Mouse (Mus musculus): ENCODE results near the gene Ap2a1. TPM values are rescaled to one million over a fixed set of nuclear protein-coding genes. Genes with fewer than 3 reads are reported as not detected.

The Ap2a1 gene
- polyA plus RNA-seq (2014; fragmentation: Nextera tagmentation; extraction: Ambion mirVana) = 54.0 and 58.8 TPM in 2 replicates

GRCm38 (mm10) chr7:44929204-44930151 lies at the start of gene Ap2a1:
TSS of gene Ap2a1 (minus strand) at chr7:44929496.
- peak; percentile 100 for ATAC-seq (ENCODE audit: insufficient number of reproducible peaks, insufficient read depth, low FRiP score, low read depth)
- H3K27ac ChIP-seq (replicated peaks in 1 of 2; ENCODE audit: control insufficient read depth in 1 of 2, insufficient read depth in 1 of 2, low read depth in 2 of 2, low read length in 2 of 2) = peak within 1 kb of the TSS; percentile 85 to 89

GRCm38 (mm10) chr7:44978300-44978699 lies 49.0 kb upstream of the Ap2a1 start:
- no peak overlapping the region for H3K4me3 ChIP-seq (ENCODE audit: control insufficient read depth in 1 of 2, insufficient read depth in 1 of 2, low read depth in 1 of 2, low read length in 2 of 2)
- H3K27me3 ChIP-seq (ENCODE audit: control insufficient read depth, insufficient read depth, low read length) = no peaks in the 10 kb centered on the region
- no peaks in the 10 kb centered on the region for H3K9me3 ChIP-seq (ENCODE audit: control insufficient read depth, low read length)
- H3K4me1 ChIP-seq (ENCODE audit: control insufficient read depth in 2 of 2, insufficient read depth in 2 of 2, low read length in 2 of 2) = peaks cover 0 to 14% of the 10 kb centered on the region in 2 experiments; a peak in 1 of 4 replicates
- ATAC-seq (ENCODE audit: insufficient number of reproducible peaks, insufficient read depth, low FRiP score, low read depth) = no peak
- H3K27ac ChIP-seq (replicated peaks in 1 of 2; ENCODE audit: control insufficient read depth in 1 of 2, insufficient read depth in 1 of 2, low read depth in 2 of 2, low read length in 2 of 2) = no peak overlapping the region
- no peak overlapping the region for H3K9ac ChIP-seq (ENCODE audit: low read length)
- H3K4me2 ChIP-seq (ENCODE audit: low read length) = no peak overlapping the region
- WGBS = 93% methylated on average over 3 of the region's 3 CpGs
- peaks cover 78% of the 10 kb centered on the region for H3K36me3 ChIP-seq (ENCODE audit: control insufficient read depth, insufficient read depth, low read length)

More at GRCm38 (mm10) chr7:44929204-44930151, at the start of gene Ap2a1:
- peak within 1 kb of the TSS; percentile 98 for H3K9ac ChIP-seq (ENCODE audit: low read length)
- H3K9me3 ChIP-seq (ENCODE audit: control insufficient read depth, low read length) = no peaks in the 10 kb centered on the region
- peak within 1 kb of the TSS; percentile 72 for H3K4me2 ChIP-seq (ENCODE audit: low read length)
- H3K36me3 ChIP-seq (ENCODE audit: control insufficient read depth, insufficient read depth, low read length) = peaks cover 15% of the 10 kb centered on the region
- peak within 1 kb of the TSS; percentile 74 to 100 for H3K4me3 ChIP-seq (ENCODE audit: control insufficient read depth in 1 of 2, insufficient read depth in 1 of 2, low read depth in 1 of 2, low read length in 2 of 2)
- peaks cover 5 to 20% of the 10 kb centered on the region in 2 experiments for H3K4me1 ChIP-seq (ENCODE audit: control insufficient read depth in 2 of 2, insufficient read depth in 2 of 2, low read length in 2 of 2)
- no peaks in the 10 kb centered on the region for H3K27me3 ChIP-seq (ENCODE audit: control insufficient read depth, insufficient read depth, low read length)
- under 1% methylated on average over 84 of the region's 84 CpGs for WGBS

DNA sequence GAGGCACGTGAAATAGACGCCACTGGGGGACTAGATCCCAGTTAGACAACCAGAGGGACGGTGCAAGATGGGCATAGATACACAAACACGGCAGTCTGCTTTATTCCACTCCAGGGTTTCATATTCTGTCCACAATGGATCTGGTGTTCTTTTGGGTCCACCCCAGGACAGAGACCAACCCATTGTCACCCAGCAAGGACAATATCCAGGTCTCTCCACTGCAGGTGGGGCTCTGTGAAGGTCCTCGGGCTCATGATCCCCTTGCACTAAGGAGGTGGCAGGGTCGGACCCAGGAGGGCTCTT lies 45.8 kb upstream of the Ap2a1 start:
- peaks cover 4 to 23% of the 10 kb centered on the region in 2 experiments; a peak in 3 of 4 replicates for H3K4me1 ChIP-seq (ENCODE audit: control insufficient read depth in 2 of 2, insufficient read depth in 2 of 2, low read length in 2 of 2)
- H3K9me3 ChIP-seq (ENCODE audit: control insufficient read depth, low read length) = no peaks in the 10 kb centered on the region
- H3K4me2 ChIP-seq (ENCODE audit: low read length) = peak overlapping the region; percentile 80
- no peak overlapping the region for H3K27ac ChIP-seq (replicated peaks in 1 of 2; ENCODE audit: control insufficient read depth in 1 of 2, insufficient read depth in 1 of 2, low read depth in 2 of 2, low read length in 2 of 2)
- 21% methylated on average over 6 of the region's 6 CpGs for WGBS
- H3K36me3 ChIP-seq (ENCODE audit: control insufficient read depth, insufficient read depth, low read length) = peaks cover 46% of the 10 kb centered on the region
- no peak overlapping the region for H3K9ac ChIP-seq (ENCODE audit: low read length)
- no peak for ATAC-seq (ENCODE audit: insufficient number of reproducible peaks, insufficient read depth, low FRiP score, low read depth)
- no peaks in the 10 kb centered on the region for H3K27me3 ChIP-seq (ENCODE audit: control insufficient read depth, insufficient read depth, low read length)
- H3K4me3 ChIP-seq (ENCODE audit: control insufficient read depth in 1 of 2, insufficient read depth in 1 of 2, low read depth in 1 of 2, low read length in 2 of 2) = no peak overlapping the region

DNA sequence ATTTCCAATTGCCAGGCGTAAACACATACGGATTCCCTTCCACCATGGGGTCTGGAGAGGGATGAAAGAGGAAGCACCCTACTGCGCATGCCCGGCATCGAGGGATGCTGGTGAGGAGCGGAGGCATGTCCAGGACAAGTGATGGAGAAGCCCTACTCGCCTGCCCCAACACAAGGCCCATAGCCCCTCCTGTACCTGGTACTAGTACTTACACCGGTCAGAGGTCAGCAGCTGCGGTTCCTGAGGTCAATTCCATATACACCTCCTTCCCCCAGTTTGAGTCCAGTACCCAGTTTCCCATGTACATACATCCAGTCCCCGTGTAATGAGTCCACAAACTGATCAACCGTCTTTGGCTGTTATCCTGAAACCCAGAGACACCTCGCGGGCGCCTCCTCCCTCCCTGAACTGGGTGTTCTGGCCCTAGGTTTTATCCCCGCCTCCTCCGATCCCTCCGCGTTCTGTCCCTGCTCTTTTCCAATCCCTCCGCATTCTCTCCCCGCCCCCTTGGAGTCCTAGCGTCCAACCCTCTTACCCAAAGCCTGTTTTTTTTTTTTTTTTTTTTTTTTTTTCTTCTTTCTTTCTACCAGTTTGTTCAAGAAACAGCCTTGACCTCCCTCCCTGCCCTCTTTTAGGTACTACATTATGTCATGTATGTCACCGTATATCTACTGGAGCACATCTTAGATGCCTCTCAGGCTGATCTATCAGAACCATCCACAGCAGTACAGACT lies 45.3 kb upstream of the Ap2a1 start, which contains the start of gene Cpt1c:
Gene Cpt1c, minus strand, starts transcription at position 469 of the 734 bp plus-strand sequence.
- Histone ChIP-seq H3K4me3 (ENCODE audit: control insufficient read depth in 1 of 2, insufficient read depth in 1 of 2, low read depth in 1 of 2, low read length in 2 of 2) (peak within 1 kb of the TSS; percentile 42 to 50), H3K27ac (replicated peaks in 1 of 2; ENCODE audit: control insufficient read depth in 1 of 2, insufficient read depth in 1 of 2, low read depth in 2 of 2, low read length in 2 of 2) (peak within 1 kb of the TSS; percentile 30 to 53), H3K4me1 (ENCODE audit: control insufficient read depth in 2 of 2, insufficient read depth in 2 of 2, low read length in 2 of 2) (peaks cover 4 to 23% of the 10 kb centered on the region in 2 experiments; a peak in 3 of 4 replicates), H3K36me3 (ENCODE audit: control insufficient read depth, insufficient read depth, low read length) (peaks cover 41% of the 10 kb centered on the region), H3K9me3 (ENCODE audit: control insufficient read depth, low read length) (no peaks in the 10 kb centered on the region), H3K27me3 (ENCODE audit: control insufficient read depth, insufficient read depth, low read length) (no peaks in the 10 kb centered on the region), H3K4me2 (ENCODE audit: low read length) (peak within 1 kb of the TSS; percentile 80), H3K9ac (ENCODE audit: low read length) (peak within 1 kb of the TSS; percentile 68)
- ATAC-seq (ENCODE audit: insufficient number of reproducible peaks, insufficient read depth, low FRiP score, low read depth) = no peak
- 3% methylated on average over 22 of the region's 22 CpGs for WGBS

GRCm38 (mm10) chr7:44973415-44974130 lies 44.3 kb upstream of the Ap2a1 start:
- Histone ChIP-seq H3K9ac (ENCODE audit: low read length) (peak overlapping the region; percentile 68), H3K4me1 (ENCODE audit: control insufficient read depth in 2 of 2, insufficient read depth in 2 of 2, low read length in 2 of 2) (peaks cover 4 to 23% of the 10 kb centered on the region in 2 experiments; a peak in 3 of 4 replicates), H3K27me3 (ENCODE audit: control insufficient read depth, insufficient read depth, low read length) (no peaks in the 10 kb centered on the region), H3K4me3 (ENCODE audit: control insufficient read depth in 1 of 2, insufficient read depth in 1 of 2, low read depth in 1 of 2, low read length in 2 of 2) (peak overlapping the region; percentile 42 to 50), H3K4me2 (ENCODE audit: low read length) (peak overlapping the region; percentile 80), H3K27ac (replicated peaks in 1 of 2; ENCODE audit: control insufficient read depth in 1 of 2, insufficient read depth in 1 of 2, low read depth in 2 of 2, low read length in 2 of 2) (peak overlapping the region in 1 of 2 experiments; percentile 53; a peak in 1 of 4 replicates), H3K9me3 (ENCODE audit: control insufficient read depth, low read length) (no peaks in the 10 kb centered on the region), H3K36me3 (ENCODE audit: control insufficient read depth, insufficient read depth, low read length) (peaks cover 31% of the 10 kb centered on the region)
- no peak for ATAC-seq (ENCODE audit: insufficient number of reproducible peaks, insufficient read depth, low FRiP score, low read depth)
- WGBS = 45% methylated on average over 14 of the region's 14 CpGs

DNA sequence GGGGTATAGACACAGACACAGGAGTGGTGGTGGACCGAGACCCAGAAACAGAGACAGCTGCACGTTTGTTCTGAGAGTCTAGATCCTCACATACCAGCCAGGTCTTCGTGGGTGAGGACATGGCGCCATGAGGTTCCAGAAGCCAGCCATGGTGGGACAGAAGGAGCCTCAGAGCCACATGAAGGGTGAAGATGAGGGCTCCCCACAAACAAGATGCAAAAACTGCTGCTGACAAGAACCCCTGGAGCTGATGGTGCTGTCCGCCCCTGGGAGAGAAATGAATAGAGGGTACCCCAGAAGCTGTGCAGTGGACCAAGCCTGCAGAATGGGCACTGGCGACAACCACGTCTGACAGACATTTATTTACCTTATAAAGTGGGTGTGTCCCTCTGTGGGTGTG lies 41.8 kb upstream of the Ap2a1 start:
- WGBS = 73% methylated on average over 7 of the region's 7 CpGs
- Histone ChIP-seq H3K9ac (ENCODE audit: low read length) (peak overlapping the region; percentile 72), H3K27ac (replicated peaks in 1 of 2; ENCODE audit: control insufficient read depth in 1 of 2, insufficient read depth in 1 of 2, low read depth in 2 of 2, low read length in 2 of 2) (no peak overlapping the region)

DNA sequence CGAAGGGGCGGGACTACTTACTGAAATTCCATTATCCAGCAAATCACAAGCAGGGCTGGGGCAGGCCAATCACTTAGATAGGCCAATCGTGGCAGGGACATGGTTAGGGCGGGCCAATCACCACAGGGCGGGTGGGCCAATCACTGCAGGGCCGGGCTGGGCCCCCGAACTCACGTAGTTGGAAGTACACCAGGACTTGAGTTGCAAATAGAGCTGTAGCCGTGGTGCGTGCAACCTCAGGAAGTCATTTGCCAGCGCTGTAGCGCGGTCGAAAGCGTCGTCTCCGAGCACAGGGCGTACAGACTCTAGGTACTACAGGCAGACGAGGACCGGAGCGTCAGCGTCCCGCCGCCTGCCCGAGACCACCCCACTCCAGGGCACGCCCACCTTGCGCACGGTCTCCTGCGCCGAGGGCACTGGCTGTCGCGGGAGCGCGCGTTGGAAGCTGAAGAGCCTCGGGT lies 41.0 kb upstream of the Ap2a1 start:
- no peaks in the 10 kb centered on the region for H3K27me3 ChIP-seq (ENCODE audit: control insufficient read depth, insufficient read depth, low read length)
- peak overlapping the region; percentile 86 for H3K4me2 ChIP-seq (ENCODE audit: low read length)
- ATAC-seq (ENCODE audit: insufficient number of reproducible peaks, insufficient read depth, low FRiP score, low read depth) = peak; percentile 94
- H3K4me3 ChIP-seq (ENCODE audit: control insufficient read depth in 1 of 2, insufficient read depth in 1 of 2, low read depth in 1 of 2, low read length in 2 of 2) = peak overlapping the region; percentile 55 to 84
- H3K9ac ChIP-seq (ENCODE audit: low read length) = peak overlapping the region; percentile 72
- WGBS = under 1% methylated on average over 36 of the region's 36 CpGs
- peaks cover 4 to 23% of the 10 kb centered on the region in 2 experiments; a peak in 3 of 4 replicates for H3K4me1 ChIP-seq (ENCODE audit: control insufficient read depth in 2 of 2, insufficient read depth in 2 of 2, low read length in 2 of 2)
- peak overlapping the region; percentile 76 to 88 for H3K27ac ChIP-seq (replicated peaks in 1 of 2; ENCODE audit: control insufficient read depth in 1 of 2, insufficient read depth in 1 of 2, low read depth in 2 of 2, low read length in 2 of 2)
- no peaks in the 10 kb centered on the region for H3K36me3 ChIP-seq (ENCODE audit: control insufficient read depth, insufficient read depth, low read length)
- no peaks in the 10 kb centered on the region for H3K9me3 ChIP-seq (ENCODE audit: control insufficient read depth, low read length)

More for the DNA sequence above, 41.8 kb upstream of the Ap2a1 start:
- Histone ChIP-seq H3K4me2 (ENCODE audit: low read length) (peak overlapping the region; percentile 86), H3K9me3 (ENCODE audit: control insufficient read depth, low read length) (no peaks in the 10 kb centered on the region), H3K27me3 (ENCODE audit: control insufficient read depth, insufficient read depth, low read length) (no peaks in the 10 kb centered on the region), H3K4me1 (ENCODE audit: control insufficient read depth in 2 of 2, insufficient read depth in 2 of 2, low read length in 2 of 2) (peaks cover 4 to 23% of the 10 kb centered on the region in 2 experiments; a peak in 3 of 4 replicates), H3K4me3 (ENCODE audit: control insufficient read depth in 1 of 2, insufficient read depth in 1 of 2, low read depth in 1 of 2, low read length in 2 of 2) (no peak overlapping the region), H3K36me3 (ENCODE audit: control insufficient read depth, insufficient read depth, low read length) (peaks cover 7% of the 10 kb centered on the region)
- ATAC-seq (ENCODE audit: insufficient number of reproducible peaks, insufficient read depth, low FRiP score, low read depth) = no peak
